ENCODE assay signal across 9 mouse cellular contexts in the genomic region with DNA sequence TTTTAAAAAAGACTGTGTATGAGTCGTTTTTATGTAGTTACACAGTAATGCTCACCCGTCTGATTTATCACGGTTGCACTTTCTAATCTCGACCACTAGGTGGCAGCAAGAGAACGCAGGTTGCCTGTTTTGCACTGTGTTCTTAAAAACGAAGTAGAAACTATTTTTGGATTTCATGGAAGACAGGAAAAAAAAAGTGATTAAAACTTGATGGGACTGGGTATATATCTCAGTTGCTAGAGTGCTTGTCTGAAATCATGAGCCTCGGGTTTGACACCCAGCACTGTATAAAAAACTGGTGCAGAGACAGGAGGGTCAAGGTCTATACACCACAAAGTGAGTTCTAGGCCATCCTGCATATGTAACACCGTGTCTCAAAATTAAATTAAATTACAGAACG. TPM values are rescaled to one million over a fixed set of nuclear protein-coding genes. Genes with fewer than 3 reads are reported as not detected.
DNase-seq lines count a peak whose midpoint lies in the region; ATAC-seq and TF ChIP-seq lines count a peak whose summit lies in the region.
"Had no signal": no experiment of that assay in that cellular context is flagged by ENCODE, and none has a peak within 500 bp of the region (broad histone marks: within the 10 kb centered on the region; RNA-seq: fewer than 3 reads in every experiment).

No protein-coding gene starts in this region.

- H3K9ac ChIP-seq in heart, adult 2 months (ENCODE audit: low read depth, low read length): no peak overlapping the region
- H3K9ac ChIP-seq in hindbrain, embryonic 11.5 days (ENCODE audit: low read depth, low read length): no peak overlapping the region
- no peak overlapping the region for H3K9ac ChIP-seq in midbrain, embryonic 11.5 days (ENCODE audit: low read length)
- H3K9ac ChIP-seq in stomach, postnatal 0 days (ENCODE audit: low read length): no peak overlapping the region
- H3K9ac ChIP-seq: embryonic facial prominence, embryonic 15.5 days had no signal

- WGBS in heart, adult 2 months: 13% methylated on average over 9 of the region's 9 CpGs
- 18% methylated on average over 9 of the region's 9 CpGs for WGBS in hindbrain, embryonic 11.5 days
- 16% methylated on average over 9 of the region's 9 CpGs for WGBS in midbrain, embryonic 11.5 days
- WGBS in stomach, postnatal 0 days: 14% methylated on average over 9 of the region's 9 CpGs

- no peak overlapping the region for H3K27ac ChIP-seq in heart, adult 2 months
- no peak overlapping the region for H3K27ac ChIP-seq in hindbrain, embryonic 11.5 days (ENCODE audit: low read depth, low read length)
- H3K27ac ChIP-seq in left cerebral cortex, adult 2 months: no peak overlapping the region
- H3K27ac ChIP-seq in midbrain, embryonic 11.5 days (ENCODE audit: low read depth, low read length): no peak overlapping the region
- no peak overlapping the region for H3K27ac ChIP-seq in stomach, postnatal 0 days (replicated peaks)
- H3K27ac ChIP-seq: embryonic facial prominence, embryonic 15.5 days had no signal

- no peak overlapping the region for H3K4me2 ChIP-seq in hindbrain, embryonic 11.5 days (replicated peaks; ENCODE audit: low read depth, low read length)
- no peak overlapping the region for H3K4me2 ChIP-seq in midbrain, embryonic 11.5 days
- H3K4me2 ChIP-seq in stomach, postnatal 0 days (replicated peaks; ENCODE audit: low read depth): no peak overlapping the region
- H3K4me2 ChIP-seq: embryonic facial prominence, embryonic 15.5 days had no signal

- 0 out of 2 replicates have a peak, but pooled peaks have one; percentile 36 for TF ChIP-seq EP300 in heart, adult 2 months (IDR thresholded peaks at IDR 0.05; ENCODE audit: insufficient read depth, low read depth, low read length)
- TF ChIP-seq EP300 in stomach, postnatal 0 days (optimal IDR thresholded peaks at IDR 0.05): no peak

- no peak overlapping the region for H3K4me3 ChIP-seq in heart, adult 2 months
- H3K4me3 ChIP-seq in hindbrain, embryonic 11.5 days (ENCODE audit: low read depth, low read length): no peak overlapping the region
- no peak overlapping the region for H3K4me3 ChIP-seq in left cerebral cortex, adult 2 months
- no peak overlapping the region for H3K4me3 ChIP-seq in midbrain, embryonic 11.5 days (ENCODE audit: low read depth, low read length)
- H3K4me3 ChIP-seq in stomach, postnatal 0 days (ENCODE audit: low read depth, low read length): no peak overlapping the region
- H3K4me3 ChIP-seq: embryonic facial prominence, embryonic 15.5 days had no signal

- no peak for TF ChIP-seq POLR2A in heart, adult 2 months (IDR thresholded peaks at IDR 0.05; ENCODE audit: insufficient read depth, low read depth, low read length)

- H3K4me1 ChIP-seq in heart, adult 2 months (ENCODE audit: control insufficient read depth, insufficient read depth, low read length): no peaks in the 10 kb centered on the region
- no peaks in the 10 kb centered on the region for H3K4me1 ChIP-seq in hindbrain, embryonic 11.5 days (replicated peaks; ENCODE audit: control insufficient read depth, insufficient read depth, low read length)
- H3K4me1 ChIP-seq in midbrain, embryonic 11.5 days (ENCODE audit: control insufficient read depth, insufficient read depth, low read length): no peaks in the 10 kb centered on the region
- H3K4me1 ChIP-seq in stomach, postnatal 0 days (replicated peaks; ENCODE audit: control insufficient read depth, insufficient read depth): no peaks in the 10 kb centered on the region; the same call in 1 of the 2 replicates
- H3K4me1 ChIP-seq: embryonic facial prominence, embryonic 15.5 days had no signal

- H3K36me3 ChIP-seq in heart, adult 2 months (ENCODE audit: control insufficient read depth, insufficient read depth, low read length): no peaks in the 10 kb centered on the region
- no peaks in the 10 kb centered on the region for H3K36me3 ChIP-seq in hindbrain, embryonic 11.5 days (ENCODE audit: control insufficient read depth, insufficient read depth, low read length)
- H3K36me3 ChIP-seq in midbrain, embryonic 11.5 days (ENCODE audit: control insufficient read depth, insufficient read depth, low read length): no peaks in the 10 kb centered on the region
- no peaks in the 10 kb centered on the region for H3K36me3 ChIP-seq in stomach, postnatal 0 days (ENCODE audit: control insufficient read depth, insufficient read depth, low read length)
- H3K36me3 ChIP-seq: embryonic facial prominence, embryonic 15.5 days had no signal

- intact Hi-C loops in heart, adult 2 months (cut with DNase I): loop anchor here (10.0 kb wide), 1 partner anchor 1745 kb away; no protein-coding TSS in a partner anchor
- intact Hi-C loops in left cerebral cortex, adult 2 months (cut with DNase I): loop anchor here (5.0 to 10.0 kb wide), 4 partner anchors 182 to 1745 kb away; no protein-coding TSS in a partner anchor

- peak; percentile 82 for ATAC-seq in hindbrain, embryonic 11.5 days (ENCODE audit: low FRiP score)
- peak; percentile 81 for ATAC-seq in midbrain, embryonic 11.5 days (ENCODE audit: low FRiP score)
- 0 out of 2 replicates have a peak, but pooled peaks have one; percentile 8 for ATAC-seq in stomach, postnatal 0 days (ENCODE audit: low FRiP score, low TSS enrichment)

- no peaks in the 10 kb centered on the region for H3K27me3 ChIP-seq in heart, adult 2 months (ENCODE audit: control insufficient read depth, insufficient read depth, low read length)
- no peaks in the 10 kb centered on the region for H3K27me3 ChIP-seq in hindbrain, embryonic 11.5 days (ENCODE audit: control insufficient read depth, insufficient read depth, low read length)
- H3K27me3 ChIP-seq in midbrain, embryonic 11.5 days (ENCODE audit: control insufficient read depth, insufficient read depth, low read length): no peaks in the 10 kb centered on the region
- no peaks in the 10 kb centered on the region for H3K27me3 ChIP-seq in stomach, postnatal 0 days (ENCODE audit: control insufficient read depth, insufficient read depth, low read length)
- H3K27me3 ChIP-seq: embryonic facial prominence, embryonic 15.5 days had no signal

- peak; percentile 85 for TF ChIP-seq CTCF in heart, adult 2 months (IDR thresholded peaks at IDR 0.05)
- peak; percentile 81 for TF ChIP-seq CTCF in left cerebral cortex, adult 2 months (IDR thresholded peaks at IDR 0.05)
- TF ChIP-seq CTCF in stomach, postnatal 0 days (IDR thresholded peaks at IDR 0.05; ENCODE audit: low read depth): peak; percentile 93

- H3K9me3 ChIP-seq in hindbrain, embryonic 11.5 days (ENCODE audit: control insufficient read depth, low read length): no peaks in the 10 kb centered on the region
- H3K9me3 ChIP-seq in midbrain, embryonic 11.5 days (ENCODE audit: control insufficient read depth, low read length): no peaks in the 10 kb centered on the region
- no peaks in the 10 kb centered on the region for H3K9me3 ChIP-seq in stomach, postnatal 0 days (ENCODE audit: control insufficient read depth, low read length)
- H3K9me3 ChIP-seq: embryonic facial prominence, embryonic 15.5 days had no signal

- no peaks in the 10 kb centered on the region for H3K79me2 ChIP-seq in heart, adult 2 months (replicated peaks; ENCODE audit: control insufficient read depth, insufficient read depth, low read length)

- DNase-seq in heart, adult 2 months: peak in 1 of 2 experiments; percentile 30
- DNase-seq in heart, adult 9 months (ENCODE audit: low spot score in 2 of 2): no peak
- peak; percentile 78 for DNase-seq in MN1 (ENCODE audit: low spot score)
- DNase-seq in embryo, embryonic 10 days (ENCODE audit: low spot score): peak; percentile 82
- DNase-seq in hindbrain, embryonic 11.5 days (ENCODE audit: low spot score): peak; percentile 77
- peak; percentile 22 to 29 for DNase-seq in left cerebral cortex, adult 2 months (ENCODE audit: extremely low spot score in 1 of 2, low spot score in 2 of 2)
- peak; percentile 93 for DNase-seq in midbrain, embryonic 11.5 days (ENCODE audit: low spot score, missing footprints)
- DNase-seq in stomach, postnatal 0 days (ENCODE audit: low spot score): peak; percentile 47

RNA-seq across cellular contexts. Expression of gene C1d, which starts 22.6 kb away (rescaled TPM):
- total RNA-seq in heart, adult 2 months (2021): 10 to 100 TPM; 32.1 to 34.3 TPM
- 22.7 and 25.6 TPM in 2 replicates for polyA plus RNA-seq in heart, adult 2 months (2012; rRNA removed)
- 114 and 119 TPM in 2 replicates for polyA plus RNA-seq in hindbrain, embryonic 11.5 days (2014; fragmentation: Nextera tagmentation; extraction: Ambion mirVana)
- 10 to 100 TPM; 38.6 to 46.2 TPM for total RNA-seq in left cerebral cortex, adult 2 months (2021)
- polyA plus RNA-seq in midbrain, embryonic 11.5 days (2014; fragmentation: Nextera tagmentation; extraction: Ambion mirVana): 127 and 134 TPM in 2 replicates
- 85.7 and 89.1 TPM in 2 replicates for polyA plus RNA-seq in stomach, postnatal 0 days (2015; fragmentation: Nextera tagmentation; extraction: Ambion mirVana)

Comparison
In these comparisons a context has a peak if more than half of its experiments do, and no peak if none do; other contexts are left out.
1. DNase-seq: peak in MN1 (single experiment), embryo, embryonic 10 days (single experiment), hindbrain, embryonic 11.5 days (single experiment), left cerebral cortex, adult 2 months (2 of 2), midbrain, embryonic 11.5 days (single experiment) and stomach, postnatal 0 days (single experiment); none in heart, adult 9 months (0 of 2).
2. ATAC-seq: peak in every context shown above with its lines; median percentile 82 in hindbrain, embryonic 11.5 days; 81 in midbrain, embryonic 11.5 days; 8 in stomach, postnatal 0 days.
3. Peak in every context shown above with its lines, with median percentiles within 50 percentile points of each other: CTCF ChIP-seq.